Mouse (Mus musculus) small intestine, adult 2 months (tissue): Measurements from ENCODE around the gene Whrn. TPM values are rescaled to one million over a fixed set of nuclear protein-coding genes. Genes with fewer than 3 reads are reported as not detected.
A peak's percentile ranks its signal among the peaks of the same experiment; 100 is the strongest.

Experiments
- H3K27ac ChIP-seq: fragments of 200-500 bp; 2 replicates; pipeline ENCODE4 v1.5.1; 2012; ENCODE audit warnings: low read depth, low read length, control low read depth, inconsistent platforms; ENCODE audit not compliant: insufficient read depth
- H3K27me3 ChIP-seq: fragments of 200-500 bp; 2 replicates; pipeline ENCODE4 v1.6.1; 2012; ENCODE audit warnings: mild to moderate bottlenecking, moderate library complexity, low read length, inconsistent platforms; ENCODE audit not compliant: control insufficient read depth, insufficient read depth
- H3K36me3 ChIP-seq: fragments of 200-500 bp; 2 replicates; pipeline ENCODE4 v1.6.1; 2012; ENCODE audit warnings: mild to moderate bottlenecking, low read length, control low read depth, inconsistent platforms; ENCODE audit not compliant: control insufficient read depth, insufficient read depth
- H3K4me1 ChIP-seq: fragments of 200-500 bp; 2 replicates; pipeline ENCODE4 v1.6.1; 2012; ENCODE audit warnings: low read length, inconsistent platforms, mixed read lengths; ENCODE audit not compliant: control insufficient read depth, insufficient read depth, insufficient read length
- H3K4me3 ChIP-seq: fragments of 200-500 bp; 2 replicates; pipeline ENCODE4 v1.5.1; 2012; ENCODE audit warnings: low read depth, mild to moderate bottlenecking, control low read depth, inconsistent platforms, low read length, moderate library complexity
- CTCF ChIP-seq: fragments of 200-500 bp; IDR thresholded peaks from 2 replicates; pipeline ENCODE4 v1.5.1; 2012; ENCODE audit warnings: low read depth, mild to moderate bottlenecking, control low read depth, inconsistent platforms, low read length, moderate library complexity, mixed read lengths; ENCODE audit not compliant: insufficient replicate concordance, insufficient read length; ENCODE audit errors: extremely low read depth
- POLR2A ChIP-seq: fragments of 200-500 bp; IDR thresholded peaks from 2 replicates; pipeline ENCODE4 v1.6.1; 2012; ENCODE audit warnings: low read depth, mild to moderate bottlenecking, control low read depth, inconsistent platforms, low read length, moderate library complexity
- WGBS: fragments of 180-500 bp; shearing (Covaris S2); methylation state at CpG from one replicate; pipeline ENCODE4 v1.1.7; 2018; 5-methylcytosine and 5-hydroxymethylcytosine counted together
- polyA plus RNA-seq: library from polyadenylated mRNA; depleted of rRNA; stranded (reverse); fragments of >200 nt; gene quantifications from 2 replicates; pipeline ENCODE4 v1.2.3, GENCODE M21; 2012; rRNA removed

Whrn gene
- polyA plus RNA-seq, 1 experiment: 20.2 TPM

DNA sequence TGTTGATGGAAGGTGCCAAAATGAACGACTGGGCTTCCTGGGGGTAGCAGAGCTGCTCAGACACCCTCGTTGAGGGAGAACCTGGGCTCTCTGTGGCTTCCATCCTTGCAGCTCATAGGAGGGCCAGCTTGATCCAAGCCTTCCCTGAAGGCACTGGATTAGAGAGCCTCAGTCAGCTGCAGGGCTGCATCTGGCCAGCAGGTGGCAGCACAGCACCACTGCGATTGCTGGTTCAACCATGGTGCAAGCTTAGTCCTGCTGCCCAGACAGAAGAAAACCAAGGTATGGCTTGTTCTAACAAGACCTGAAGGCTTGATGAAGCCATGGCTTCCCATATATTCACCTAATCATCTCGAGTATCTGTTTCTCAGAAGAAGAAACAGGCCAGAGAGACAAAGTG is 127.2 kb downstream of the Whrn start:
- TF ChIP-seq POLR2A: no peak
- peak; percentile 98 for TF ChIP-seq CTCF
- no peaks in the 10 kb centered on the region for H3K27me3 ChIP-seq
- no peak overlapping the region for H3K27ac ChIP-seq
- H3K4me1 ChIP-seq: no peaks in the 10 kb centered on the region
- H3K4me3 ChIP-seq: no peak overlapping the region
- 18% methylated on average over 4 of the region's 4 CpGs for WGBS
- H3K36me3 ChIP-seq: peaks cover 11% of the 10 kb centered on the region; the same call in 1 of the 2 replicates

Other genes starting within 250 kb of the Whrn start
- not detected in 2 replicates for gene Orm1, start 151.4 kb downstream of the Whrn start, polyA plus RNA-seq
- gene Orm3, start 139.8 kb downstream of the Whrn start, polyA plus RNA-seq: not detected in 2 replicates
- not detected in 2 replicates for gene Orm2, start 133.5 kb downstream of the Whrn start, polyA plus RNA-seq
- gene Akna, start 92.6 kb downstream of the Whrn start, polyA plus RNA-seq: 8.1 and 11.5 TPM in 2 replicates
- gene Atp6v1g1, start 48.8 kb upstream of the Whrn start, polyA plus RNA-seq: 9.7 and 19.5 TPM in 2 replicates
- gene Tmem268, start 62.8 kb upstream of the Whrn start, polyA plus RNA-seq: 6.7 and 10.8 TPM in 2 replicates
- not detected in 2 replicates for gene Gm11213, start 109.3 kb upstream of the Whrn start, polyA plus RNA-seq
- gene Tex48, start 126.4 kb upstream of the Whrn start, polyA plus RNA-seq: not detected in 2 replicates
- gene Gm11214, start 167.4 kb upstream of the Whrn start, polyA plus RNA-seq: not detected in 2 replicates
- 0.04 and 0.25 TPM in 2 replicates for gene Tnfsf15, start 249.1 kb upstream of the Whrn start, polyA plus RNA-seq